Mouse (Mus musculus) ovary, adult 18-20 months (tissue): ENCODE measurements around the gene Parvb.

Source experiments
- DNase-seq: peaks from one replicate; pipeline ENCODE4 v3.0.0; 2022; ENCODE audit warnings: low spot score, mixed read lengths

Parvb gene

DNA sequence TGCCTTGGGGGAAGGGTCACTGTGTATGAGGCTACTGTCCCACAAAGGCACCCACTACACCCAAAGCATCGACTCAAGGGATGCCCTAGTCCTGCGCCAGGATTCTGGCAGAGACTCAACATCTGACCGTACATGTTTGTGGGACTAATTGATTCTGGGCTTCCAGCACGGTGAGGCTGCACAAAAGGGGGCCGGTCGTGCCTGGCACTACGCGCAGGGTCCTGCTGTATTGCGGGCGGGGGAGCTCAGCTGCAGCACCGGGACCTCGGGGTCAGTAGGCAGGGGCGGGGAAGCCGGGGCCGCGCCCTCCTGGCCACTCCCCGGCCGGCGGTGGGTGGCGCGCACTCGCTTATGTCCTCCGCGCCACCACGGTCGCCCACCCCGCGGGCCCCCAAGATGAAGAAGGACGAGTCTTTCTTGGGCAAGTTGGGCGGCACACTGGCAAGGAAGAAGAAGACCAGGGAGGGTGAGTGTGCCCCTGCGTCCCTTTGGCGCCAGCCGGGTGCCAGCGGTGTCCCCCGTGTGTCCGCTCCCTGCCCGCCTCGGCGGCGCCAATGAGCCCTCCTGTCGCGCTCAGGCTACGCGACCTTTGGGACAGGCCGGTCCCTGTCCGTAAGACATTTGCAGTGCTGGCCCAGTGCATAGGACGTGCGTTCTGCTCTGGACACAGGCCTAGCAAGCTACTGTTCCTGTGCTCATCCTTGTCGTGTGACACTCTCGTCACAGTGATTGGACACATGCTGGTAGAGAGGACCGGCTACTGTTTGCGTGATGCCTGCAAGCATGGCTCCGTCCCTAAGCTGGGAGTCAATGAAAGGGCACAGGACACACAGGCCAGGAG lies at the start of gene Parvb:
Gene Parvb (plus strand): TSS at position 323 of the 841 bp plus-strand sequence.
- no peak for DNase-seq

DNA sequence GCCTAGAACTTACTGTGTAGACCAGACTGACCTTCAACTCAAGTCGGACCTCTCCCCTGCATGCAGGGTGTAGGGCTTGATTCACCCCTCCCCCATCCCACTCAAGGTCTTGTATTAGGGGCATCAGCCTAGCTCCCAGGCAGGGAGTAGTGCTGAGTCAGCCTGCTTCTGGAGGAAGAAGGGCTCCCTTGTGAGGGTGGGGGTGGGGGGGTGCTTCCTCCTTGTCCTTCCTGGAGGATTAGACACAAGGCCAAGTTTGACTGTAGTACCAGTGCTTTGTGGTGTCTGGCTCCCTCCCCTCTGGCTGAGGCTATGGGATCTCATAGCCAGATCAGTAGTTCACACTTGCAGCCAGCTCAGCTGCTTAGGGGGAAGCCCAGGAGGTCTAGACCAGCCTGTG lies 47.9 kb upstream of the Parvb start:
- peak; percentile 60 for DNase-seq

DNA sequence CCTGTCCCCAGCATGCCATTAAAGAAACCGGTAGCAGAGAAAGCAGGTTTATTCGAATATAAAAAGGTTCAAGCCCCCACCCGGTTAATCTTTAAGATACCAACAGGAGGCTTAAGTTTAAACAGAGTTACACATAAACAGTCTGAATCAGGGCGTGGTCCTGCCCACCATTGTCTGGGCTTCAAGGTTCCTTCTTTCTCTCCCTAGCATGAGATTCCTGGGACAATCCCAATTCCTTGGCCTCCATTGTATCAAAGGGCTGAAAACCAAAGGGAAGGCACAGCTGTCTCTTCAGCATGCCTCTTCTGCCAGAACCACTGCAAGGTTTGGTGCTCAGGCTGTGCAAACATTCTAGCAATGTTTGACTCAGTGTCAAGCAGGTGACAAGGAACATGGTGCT lies 45.6 kb upstream of the Parvb start:
- DNase-seq: no peak

DNA sequence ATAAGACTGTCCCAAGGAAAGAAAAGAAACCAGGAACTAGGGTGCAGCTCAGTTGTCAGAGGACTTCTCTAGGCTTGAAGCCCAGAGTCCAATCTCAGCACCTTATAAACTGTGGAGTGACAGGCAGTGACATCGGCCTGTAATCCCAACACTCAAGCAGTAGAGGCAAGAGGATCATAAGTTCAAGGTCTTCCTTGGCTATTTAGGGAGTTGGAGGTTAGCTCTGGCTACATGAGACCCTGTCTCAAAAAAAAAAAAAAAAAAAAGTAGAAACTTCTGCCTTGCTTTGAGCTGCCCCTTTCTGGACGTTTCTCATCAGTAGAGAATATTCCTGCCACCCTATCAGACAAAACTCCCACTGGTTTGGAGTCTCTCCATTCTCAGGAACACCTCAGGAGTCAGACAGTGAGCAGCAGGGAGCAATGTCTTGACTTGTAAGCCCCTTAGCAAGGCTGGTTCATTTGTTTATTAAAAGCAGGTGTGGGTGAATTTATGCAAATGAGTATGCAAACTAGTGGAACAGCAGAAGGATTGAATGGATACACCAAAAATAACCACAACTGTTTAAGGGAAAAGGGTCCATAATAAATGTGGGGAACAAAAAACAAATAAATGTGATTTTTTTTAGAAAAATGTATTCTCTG lies 42.8 kb upstream of the Parvb start:
- DNase-seq: no peak

DNA sequence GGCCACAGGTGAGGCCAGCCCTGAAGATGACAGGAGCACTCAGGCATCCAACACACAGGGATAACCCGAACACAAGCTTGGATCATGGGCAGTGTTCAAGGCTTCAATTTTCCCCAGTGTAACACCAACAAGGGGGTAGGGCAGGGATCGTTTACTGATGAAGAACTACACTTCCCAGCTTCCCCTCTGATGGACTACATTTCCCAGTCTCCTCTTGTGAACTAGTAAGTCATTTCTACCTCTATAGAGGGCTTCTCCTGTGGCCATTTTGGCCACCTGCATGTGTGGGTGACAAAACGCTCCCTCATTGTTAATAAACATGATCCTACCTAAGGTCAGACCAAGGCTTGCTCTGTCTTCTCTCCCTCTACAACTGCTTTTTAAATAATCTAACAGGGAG lies 42.0 kb upstream of the Parvb start:
- DNase-seq: no peak

DNA sequence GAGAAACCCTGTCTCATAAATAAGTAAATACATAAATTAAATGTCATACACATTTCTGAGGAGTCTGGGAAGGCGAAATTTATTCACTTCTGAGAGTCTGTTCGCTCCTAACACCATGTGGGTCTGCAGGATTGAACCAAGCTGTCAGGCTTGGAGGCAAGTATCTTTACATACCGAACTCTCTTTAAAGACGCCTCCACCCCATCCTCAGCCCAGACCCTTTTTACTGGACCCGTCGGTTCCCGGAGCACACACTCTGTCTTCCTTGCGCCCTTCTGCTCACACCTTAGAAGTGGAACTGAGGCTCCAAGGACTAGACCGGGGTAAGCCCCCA lies 40.2 kb upstream of the Parvb start:
- no peak for DNase-seq

DNA sequence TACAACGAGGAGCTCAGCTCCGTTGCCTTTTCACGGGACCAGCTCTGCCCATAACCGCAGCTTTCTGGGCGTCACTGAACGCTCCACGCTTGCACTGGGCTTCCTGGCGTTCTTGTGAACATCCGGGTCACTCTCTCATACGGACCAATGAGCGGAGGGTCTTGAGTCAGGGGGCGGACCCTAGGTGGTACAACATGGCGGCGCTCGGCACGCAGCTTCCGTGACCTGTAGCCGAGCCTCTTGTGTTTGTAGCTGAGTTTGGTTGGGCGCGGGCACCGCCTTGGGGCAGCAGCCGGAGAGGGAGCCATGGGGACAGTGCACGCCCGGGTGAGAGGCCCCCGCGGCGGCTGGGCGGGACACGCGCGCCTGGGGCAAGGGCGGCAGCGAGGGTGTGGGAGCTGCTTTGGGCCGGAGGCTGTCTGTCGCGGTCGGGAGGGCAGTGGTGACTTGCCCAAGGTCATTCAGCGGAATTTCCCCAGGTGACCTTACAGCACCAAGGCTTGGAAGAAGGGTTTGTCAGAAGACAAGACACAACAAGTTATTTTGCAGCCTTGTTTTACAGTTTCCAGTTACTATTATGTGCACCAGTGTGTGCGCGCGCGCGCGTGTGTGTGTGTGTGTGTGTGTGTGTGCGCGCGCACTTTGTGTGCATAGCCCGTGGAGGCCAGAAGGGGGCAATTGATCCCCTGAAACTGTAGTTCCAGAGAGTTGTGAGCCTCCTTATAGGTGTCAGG lies 39.6 kb upstream of the Parvb start, which contains the start of gene Samm50:
Gene Samm50 (plus strand): TSS at position 184 of the 734 bp plus-strand sequence.
- peak; percentile 84 for DNase-seq

DNA sequence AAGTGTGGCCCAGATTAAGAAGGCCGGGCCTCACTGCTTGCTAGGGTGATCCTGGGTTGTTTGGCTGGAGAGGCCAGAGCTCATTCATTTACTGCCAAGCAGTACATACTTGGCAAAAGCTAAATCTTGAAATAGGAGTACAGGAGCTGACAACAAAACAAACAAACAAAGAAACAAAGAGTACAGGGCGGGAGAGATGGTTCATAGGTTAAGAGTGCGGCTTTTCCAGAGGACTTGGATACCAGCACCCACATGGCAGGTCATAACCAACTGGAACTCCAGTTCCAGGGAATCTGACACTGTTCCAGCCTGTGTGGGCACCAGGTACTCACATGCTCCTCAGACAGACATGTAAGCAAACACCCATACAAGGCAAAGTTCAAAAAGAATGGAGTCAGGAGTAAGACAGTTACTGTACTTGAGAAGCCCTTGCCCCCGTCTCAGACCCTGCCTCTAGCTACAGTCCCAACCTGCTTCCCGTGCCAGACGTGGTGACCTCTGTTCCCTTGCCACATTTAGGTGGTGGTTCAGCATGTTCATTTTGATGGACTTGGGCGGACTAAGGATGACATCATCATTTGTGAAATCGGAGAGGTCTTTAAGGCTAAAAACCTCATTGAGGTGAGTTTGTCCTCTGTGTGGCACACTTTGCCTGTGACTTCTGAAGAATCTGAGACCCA lies 35.2 kb upstream of the Parvb start:
- DNase-seq: peak; percentile 39

DNA sequence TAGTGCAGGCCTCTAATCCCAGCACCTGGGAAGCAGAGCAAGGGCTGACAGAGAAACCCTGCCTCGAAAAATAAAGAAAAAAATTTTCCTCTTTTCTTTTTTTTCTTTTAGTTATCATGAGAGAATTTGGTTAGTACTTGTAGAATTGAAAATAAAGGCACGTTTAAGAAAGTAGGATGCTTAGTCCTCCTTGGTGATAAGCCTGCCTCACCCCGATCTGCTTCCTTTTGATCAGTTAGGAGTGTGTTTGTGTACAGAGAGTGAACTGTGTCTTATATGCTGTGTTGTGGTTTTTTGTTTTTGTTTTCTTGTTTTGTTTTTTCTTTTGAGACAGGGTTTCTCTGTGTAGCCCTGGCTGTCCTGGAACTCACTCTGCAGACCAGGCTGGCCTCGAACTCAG lies 24.5 kb upstream of the Parvb start:
- no peak for DNase-seq

DNA sequence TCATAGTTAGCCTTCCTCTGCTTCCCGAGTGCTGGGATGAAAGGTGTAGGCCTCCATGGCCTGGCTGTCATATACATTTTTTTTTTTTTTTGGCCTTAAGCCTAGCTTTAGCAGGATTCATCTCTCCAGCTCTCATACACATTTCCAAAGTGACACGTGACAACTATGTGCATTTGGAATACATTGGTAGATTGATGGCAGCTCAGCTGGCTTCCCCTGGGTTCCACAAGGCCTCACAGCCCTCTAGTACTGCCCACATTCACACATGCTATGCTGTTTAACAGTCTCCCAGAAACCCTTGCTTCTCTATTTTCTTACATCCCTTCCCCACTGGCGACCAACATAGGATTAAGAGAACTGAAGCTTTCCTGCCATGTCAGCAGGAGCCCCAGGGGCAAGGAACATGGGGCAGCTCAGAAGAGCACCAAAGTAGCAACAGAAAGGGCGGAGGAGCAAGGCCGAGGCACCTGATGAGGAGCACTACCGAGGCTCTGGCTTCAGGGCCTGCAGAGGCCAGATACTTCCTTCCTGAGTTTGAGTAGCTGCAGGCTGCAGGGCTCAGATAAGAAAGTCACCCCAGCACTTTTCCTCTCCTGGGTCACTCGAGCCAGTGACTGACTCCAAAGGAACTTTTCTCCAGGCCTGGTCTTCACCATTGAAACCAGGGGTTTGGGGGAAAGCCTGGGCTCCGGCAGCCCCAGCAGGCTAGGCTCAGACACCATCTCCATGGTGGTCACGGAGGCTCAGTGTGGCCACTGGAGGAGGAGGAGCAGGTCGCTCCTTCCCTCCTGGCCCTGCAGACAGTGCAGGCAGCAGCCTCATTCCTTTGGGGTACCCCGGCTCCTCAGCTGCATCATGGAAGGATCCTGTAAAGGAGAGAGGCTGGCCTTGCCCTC lies 22.1 kb upstream of the Parvb start:
- no peak for DNase-seq

DNA sequence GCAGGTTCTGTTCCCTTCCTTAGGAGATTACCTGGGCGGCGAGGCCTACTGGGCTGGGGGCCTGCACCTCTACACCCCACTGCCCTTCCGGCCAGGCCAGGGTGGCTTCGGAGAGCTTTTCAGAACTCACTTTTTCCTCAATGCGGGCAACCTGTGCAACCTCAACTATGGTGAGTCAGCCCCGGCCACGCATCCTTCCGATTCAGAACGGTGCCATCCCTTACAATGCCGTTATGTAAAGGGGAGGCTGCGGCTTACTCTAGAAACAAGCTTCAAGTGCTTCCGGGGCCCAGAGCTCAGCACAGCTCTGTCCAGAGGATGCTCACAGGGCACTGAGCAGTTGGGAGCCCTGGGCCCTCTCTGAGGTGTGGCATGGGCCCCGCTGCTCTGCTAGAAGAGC lies 21.4 kb upstream of the Parvb start:
- DNase-seq: no peak

DNA sequence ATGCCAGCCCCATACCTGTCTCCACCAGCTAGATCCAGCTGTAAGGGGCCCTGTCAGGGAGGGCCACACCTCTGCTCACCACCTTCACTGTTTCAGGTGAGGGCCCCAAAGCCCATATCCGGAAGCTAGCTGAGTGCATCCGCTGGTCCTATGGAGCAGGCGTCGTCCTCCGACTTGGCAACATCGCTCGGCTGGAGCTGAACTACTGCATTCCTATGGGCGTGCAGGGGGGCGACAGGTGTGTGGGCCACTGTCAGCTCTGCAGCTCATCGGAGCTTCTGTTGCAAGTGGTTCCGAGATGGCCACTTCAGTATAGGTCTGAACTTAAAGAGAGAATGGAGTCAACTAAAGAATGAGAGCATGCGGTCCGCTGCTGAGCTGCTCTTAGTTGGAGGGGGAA lies 20.9 kb upstream of the Parvb start:
- DNase-seq: no peak

DNA sequence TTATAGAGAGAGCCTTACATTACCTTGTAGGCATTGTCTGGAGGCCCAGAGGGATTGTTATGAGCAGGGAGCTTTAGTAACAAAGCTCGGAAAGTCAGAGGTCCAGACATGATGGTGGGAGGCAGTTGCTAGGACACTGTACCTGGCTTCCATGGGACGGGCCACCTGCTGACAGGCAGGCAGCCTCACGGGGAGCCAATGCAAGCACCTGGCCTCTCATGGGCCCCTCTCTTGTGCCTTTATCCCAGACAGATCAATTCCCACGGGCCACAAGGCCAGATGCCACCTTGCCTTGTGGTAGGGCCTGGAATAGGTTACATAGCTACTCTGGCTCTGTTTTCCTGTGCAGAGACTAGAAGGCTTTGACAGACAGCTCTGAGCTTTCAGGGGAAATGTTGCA lies 20.3 kb upstream of the Parvb start:
- DNase-seq: no peak

DNA sequence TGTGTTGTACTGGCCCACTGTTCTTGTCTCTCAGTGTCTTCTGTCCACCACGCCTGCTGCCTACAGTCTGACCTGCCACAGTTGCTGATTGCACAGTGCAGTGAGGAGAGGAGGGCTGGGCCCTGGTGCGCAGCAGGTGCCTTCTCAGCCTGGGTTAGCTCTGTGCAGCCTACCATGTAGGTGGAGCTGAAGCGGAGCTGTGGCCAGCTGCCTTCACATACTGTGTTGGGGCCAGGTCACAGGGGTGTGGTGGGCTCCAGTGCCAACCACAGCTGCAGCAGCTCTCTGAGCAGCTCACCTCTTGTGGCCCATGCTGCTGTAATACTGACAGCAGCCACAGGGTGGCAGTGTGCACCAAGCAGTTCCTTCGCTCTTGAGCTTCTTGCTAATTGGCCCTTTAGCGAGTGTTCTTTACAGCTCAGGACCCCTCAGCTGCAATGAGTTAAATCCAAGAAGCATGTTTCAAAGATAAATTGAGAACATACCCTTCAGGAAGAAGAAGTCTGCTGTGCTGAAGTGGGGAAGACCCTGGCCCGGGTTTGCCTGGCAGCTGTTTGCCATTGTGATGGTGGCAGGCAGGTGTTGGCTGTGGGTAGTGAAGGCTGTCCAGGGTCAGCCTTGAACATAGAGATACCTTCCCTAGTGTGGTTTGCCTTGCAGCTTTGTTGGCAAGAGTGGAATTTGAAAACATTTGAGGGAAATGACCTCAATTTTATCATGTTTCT lies 19.6 kb upstream of the Parvb start:
- DNase-seq: peak; percentile 57

DNA sequence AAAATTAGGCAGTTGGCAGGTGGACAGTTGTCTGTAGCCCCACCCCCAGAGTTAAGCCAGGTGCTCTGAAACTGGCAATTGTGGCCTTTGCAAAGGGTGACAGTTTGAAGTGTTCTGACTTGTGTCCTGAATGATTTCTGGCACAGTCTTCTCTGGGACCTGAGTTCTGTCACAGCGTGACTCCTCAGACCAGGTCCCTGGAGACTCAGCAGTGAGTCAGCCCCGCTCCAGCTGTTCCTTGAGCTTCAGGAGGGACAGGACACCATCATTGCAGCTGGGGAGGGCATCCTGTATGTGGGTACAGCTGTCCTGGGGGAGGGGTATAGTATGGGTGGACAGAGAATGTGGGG lies 19.1 kb upstream of the Parvb start:
- DNase-seq: no peak

DNA sequence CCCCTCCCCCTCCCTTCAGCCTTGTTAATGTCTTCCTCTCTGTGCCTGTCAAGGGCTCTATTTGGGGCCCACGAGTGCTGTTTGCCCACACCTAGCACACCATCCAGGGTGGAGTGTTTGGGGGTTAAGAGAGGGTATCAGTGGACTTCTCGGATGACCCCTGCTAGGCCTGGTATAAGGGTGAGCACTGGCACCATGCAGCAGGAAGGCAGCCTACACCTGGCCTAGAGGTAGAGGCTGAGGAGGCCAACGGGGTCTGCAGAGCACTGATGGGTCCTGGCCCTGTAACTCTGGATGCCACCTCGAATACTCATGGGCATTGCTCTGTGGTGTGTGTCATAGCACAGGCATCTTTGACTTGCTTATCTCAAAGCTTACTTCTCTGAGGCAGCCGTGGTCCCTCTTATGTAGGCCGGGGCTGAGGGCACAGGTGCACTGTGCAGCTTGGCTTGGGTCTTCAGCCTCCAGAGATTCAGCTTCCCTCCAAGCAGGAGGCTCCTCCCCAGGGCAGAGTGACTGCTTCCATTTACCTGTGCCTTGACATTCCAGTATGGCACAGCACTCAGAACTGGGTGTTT lies 18.6 kb upstream of the Parvb start:
- no peak for DNase-seq

DNA sequence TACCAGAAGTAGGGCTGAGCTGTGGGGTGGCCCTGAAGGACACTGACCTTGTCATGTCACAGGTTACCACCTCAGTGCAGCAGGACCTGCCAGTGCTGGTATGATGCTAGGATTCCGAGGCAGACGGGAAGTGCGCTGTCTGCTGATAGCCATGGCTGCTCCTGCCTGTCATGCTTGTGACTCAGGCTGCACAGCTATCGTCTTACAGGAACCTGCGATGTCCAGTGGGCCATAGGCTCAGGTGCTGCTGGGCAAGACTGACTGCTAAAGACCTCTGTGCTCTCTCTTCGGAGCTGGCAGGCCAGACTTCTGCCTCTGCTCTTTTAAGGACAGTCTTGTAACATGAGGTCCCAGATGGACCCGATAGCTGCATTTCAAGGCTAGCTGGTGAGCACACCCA lies 17.4 kb upstream of the Parvb start:
- no peak for DNase-seq

DNA sequence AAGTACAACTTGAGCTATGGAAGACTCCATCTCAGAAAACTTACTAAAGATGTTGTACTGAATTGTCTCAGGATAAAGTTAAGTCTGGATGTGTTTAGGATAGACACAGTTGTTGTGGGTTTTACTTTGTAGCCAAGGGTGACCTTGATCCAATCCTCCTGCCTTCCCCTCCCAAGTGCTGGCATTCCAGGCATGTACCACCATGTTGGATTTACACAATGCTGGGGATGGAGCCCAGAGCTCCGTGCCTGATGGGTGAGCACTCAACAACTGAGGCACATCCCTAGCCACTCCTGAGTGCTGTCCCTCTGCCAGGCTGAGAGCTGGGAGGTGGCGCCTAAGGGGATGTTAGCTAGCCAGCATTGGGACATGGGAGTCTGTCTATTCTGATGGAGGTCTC lies 16.6 kb upstream of the Parvb start:
- no peak for DNase-seq

DNA sequence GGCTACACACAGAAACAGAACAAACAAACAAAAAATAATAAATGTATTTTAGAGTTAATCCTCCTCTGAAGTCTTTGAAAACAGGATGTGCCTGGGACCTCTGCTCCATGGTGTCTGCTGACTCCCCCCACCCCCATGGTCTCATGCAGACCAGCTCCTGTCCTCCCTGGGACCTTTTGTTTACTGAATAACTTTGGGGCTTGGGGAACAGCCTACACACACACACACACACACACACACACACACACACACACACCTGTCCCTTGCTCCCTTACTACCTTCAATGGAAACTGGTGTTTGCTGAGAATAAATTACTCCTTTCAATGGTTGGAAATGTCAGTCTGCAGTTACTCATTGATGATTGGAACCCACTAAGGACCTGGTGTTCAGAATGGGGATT lies 15.8 kb upstream of the Parvb start:
- no peak for DNase-seq

DNA sequence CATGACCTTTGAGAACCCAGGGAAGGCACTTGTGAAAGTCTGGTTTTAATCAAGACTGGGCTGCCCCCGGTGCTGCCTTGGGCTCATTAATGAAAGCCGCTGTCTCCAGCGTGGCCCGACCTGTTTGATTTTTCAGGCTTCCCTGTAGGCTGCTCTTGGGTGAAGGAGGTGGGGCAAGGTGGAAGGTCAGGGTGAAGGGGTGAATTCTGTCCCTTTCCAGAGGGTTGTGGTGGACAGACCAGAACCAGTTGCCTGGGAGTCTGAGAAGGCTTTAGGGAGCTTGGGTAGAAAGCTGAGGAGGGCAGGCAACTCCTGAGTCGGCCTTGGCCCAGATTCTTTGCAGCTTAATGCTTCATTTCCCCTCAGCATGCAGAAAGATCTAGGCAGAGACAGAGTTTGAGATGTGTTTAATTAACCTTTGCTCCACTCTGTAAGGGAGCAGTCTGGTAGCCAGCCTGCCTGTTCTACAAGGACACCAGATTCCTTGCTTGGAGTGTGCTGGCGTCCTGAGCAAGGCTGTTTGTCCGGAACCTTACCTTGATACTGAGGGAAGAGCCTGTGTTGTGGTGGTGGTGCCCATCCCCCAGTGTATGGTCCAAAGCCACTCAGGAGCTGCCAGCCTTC lies 15.3 kb upstream of the Parvb start:
- DNase-seq: peak; percentile 43
